Mouse (Mus musculus) limb, embryonic 14.5 days (tissue): Measurements from ENCODE around the gene Nxf3. TPM values are rescaled to one million over a fixed set of nuclear protein-coding genes. Genes with fewer than 3 reads are reported as not detected.

ENCODE experiments used
- ATAC-seq: fragments of 200-750 bp; cut with Nextera tagmentation; 2 replicates; pipeline ENCODE4 v1.8.0; 2017; ENCODE audit warnings: low read depth, moderate number of reproducible peaks, moderate TSS enrichment; ENCODE audit not compliant: low FRiP score
- DNase-seq: peaks from one replicate; pipeline ENCODE4 v3.0.0-alpha.2; 2015; ENCODE audit warnings: low spot score
- H3K27ac ChIP-seq: fragments of 300-500 bp; sonication (generic); replicated peaks from 2 replicates; pipeline ENCODE4 v1.5.1; 2014; ENCODE audit warnings: low read depth, mild to moderate bottlenecking, low read length, moderate library complexity, mixed read lengths
- H3K27me3 ChIP-seq: fragments of 300-500 bp; sonication (generic); 2 replicates; pipeline ENCODE4 v1.6.1; 2014; ENCODE audit warnings: low read length, mixed read lengths; ENCODE audit not compliant: control insufficient read depth, insufficient read depth
- H3K36me3 ChIP-seq: fragments of 300-500 bp; sonication (generic); 2 replicates; pipeline ENCODE4 v1.6.1; 2014; ENCODE audit warnings: mild to moderate bottlenecking, low read length, moderate library complexity, mixed read lengths; ENCODE audit not compliant: control insufficient read depth, insufficient read depth
- H3K4me1 ChIP-seq: fragments of 300-500 bp; sonication (generic); 2 replicates; pipeline ENCODE4 v1.6.1; 2014; ENCODE audit warnings: antibody characterized with exemption, low read length, mixed read lengths; ENCODE audit not compliant: control insufficient read depth, insufficient read depth
- H3K4me2 ChIP-seq: fragments of 300-500 bp; sonication (generic); replicated peaks from 2 replicates; pipeline ENCODE4 v1.6.1; 2014; ENCODE audit warnings: low read depth, mild to moderate bottlenecking, low read length, moderate library complexity; ENCODE audit not compliant: severe bottlenecking
- H3K4me3 ChIP-seq: fragments of 300-500 bp; sonication (generic); replicated peaks from 2 replicates; pipeline ENCODE4 v1.5.1; 2014; ENCODE audit warnings: low read length
- H3K9ac ChIP-seq: fragments of 300-500 bp; sonication (generic); 2 replicates; pipeline ENCODE4 v1.6.1; 2014; ENCODE audit warnings: mild to moderate bottlenecking, low read depth, low read length, moderate library complexity; ENCODE audit not compliant: severe bottlenecking
- H3K9me3 ChIP-seq: fragments of 300-500 bp; sonication (generic); 2 replicates; pipeline ENCODE4 v1.6.1; 2016; ENCODE audit warnings: low read length; ENCODE audit not compliant: control insufficient read depth
- POLR2A ChIP-seq: fragments of 200-500 bp; IDR thresholded peaks from 2 replicates; pipeline ENCODE4 v1.8.0; 2012; ENCODE audit warnings: inconsistent platforms, mild to moderate bottlenecking, moderate library complexity, borderline replicate concordance; ENCODE audit not compliant: insufficient read depth, insufficient read length; ENCODE audit errors: extremely low read depth
- WGBS: fragments of 180-500 bp; shearing (Covaris S2); extraction: QIAGEN DNeasy Blood & Tissue Kit; methylation state at CpG from one replicate; pipeline ENCODE4 v1.1.7; 2014; 5-methylcytosine and 5-hydroxymethylcytosine counted together
- polyA plus RNA-seq, 2 experiments: library from polyadenylated mRNA; depleted of rRNA in 1 of 2; stranded (reverse) in 1 of 2; unstranded in 1 of 2; fragments of >200 nt; fragmentation: Nextera tagmentation in 1 of 2; extraction: Ambion mirVana in 1 of 2; gene quantifications; 2 replicates each; pipeline versions ENCODE4 v1.2.1 to v1.2.3; 2012 to 2014

Nxf3 gene
- polyA plus RNA-seq, 2 experiments = 0.03 TPM; not detected in 1

- ATAC-seq (no peak), DNase-seq (no peak)
- H3K4me3 ChIP-seq = no peak overlapping the region
- H3K9ac ChIP-seq = no peak overlapping the region
- no peak overlapping the region for H3K27ac ChIP-seq
- no peak overlapping the region for H3K4me2 ChIP-seq
- H3K36me3 ChIP-seq = no peaks in the 10 kb centered on the region
- no peak for TF ChIP-seq POLR2A
- no peaks in the 10 kb centered on the region for H3K9me3 ChIP-seq
- H3K27me3 ChIP-seq = no peaks in the 10 kb centered on the region
- H3K4me1 ChIP-seq = no peaks in the 10 kb centered on the region
- 77% methylated on average over 1 of the region's 1 CpGs for WGBS
These were observed 54.7 kb downstream of the Nxf3 start for GRCm38 (mm10) chrX:136030331-136030730.

Other genes starting within 250 kb of the Nxf3 start
- 49.3 and 50.5 TPM in 2 replicates for gene Gprasp2, start 246.2 kb downstream of the Nxf3 start, polyA plus RNA-seq (2012; rRNA removed)
- gene Gprasp2, start 246.2 kb downstream of the Nxf3 start, polyA plus RNA-seq (2014; fragmentation: Nextera tagmentation; extraction: Ambion mirVana) = 33.1 and 43.0 TPM in 2 replicates
- gene Arxes2, start 91.4 kb downstream of the Nxf3 start, polyA plus RNA-seq (2012; rRNA removed) = 43.9 and 45.5 TPM in 2 replicates
- gene Arxes2, start 91.4 kb downstream of the Nxf3 start, polyA plus RNA-seq (2014; fragmentation: Nextera tagmentation; extraction: Ambion mirVana) = 73.7 and 80.4 TPM in 2 replicates
- 12.5 and 15.0 TPM in 2 replicates for gene Arxes1, start 51.9 kb downstream of the Nxf3 start, polyA plus RNA-seq (2012; rRNA removed)
- 31.1 and 34.3 TPM in 2 replicates for gene Arxes1, start 51.9 kb downstream of the Nxf3 start, polyA plus RNA-seq (2014; fragmentation: Nextera tagmentation; extraction: Ambion mirVana)
- gene Bex2, start 17.0 kb downstream of the Nxf3 start, polyA plus RNA-seq (2012; rRNA removed) = 33.5 and 52.3 TPM in 2 replicates
- gene Bex2, start 17.0 kb downstream of the Nxf3 start, polyA plus RNA-seq (2014; fragmentation: Nextera tagmentation; extraction: Ambion mirVana) = 65.5 and 78.4 TPM in 2 replicates
- gene Bex4, start 53.7 kb upstream of the Nxf3 start, polyA plus RNA-seq (2012; rRNA removed) = 16.6 and 30.9 TPM in 2 replicates
- 38.3 and 43.5 TPM in 2 replicates for gene Bex4, start 53.7 kb upstream of the Nxf3 start, polyA plus RNA-seq (2014; fragmentation: Nextera tagmentation; extraction: Ambion mirVana)
- 110 and 148 TPM in 2 replicates for gene Tceal8, start 87.1 kb upstream of the Nxf3 start, polyA plus RNA-seq (2012; rRNA removed)
- 203 and 216 TPM in 2 replicates for gene Tceal8, start 87.1 kb upstream of the Nxf3 start, polyA plus RNA-seq (2014; fragmentation: Nextera tagmentation; extraction: Ambion mirVana)
- gene Tceal5, start 118.6 kb upstream of the Nxf3 start, polyA plus RNA-seq (2012; rRNA removed) = 10.2 and 25.8 TPM in 2 replicates
- 4.7 and 5.6 TPM in 2 replicates for gene Tceal5, start 118.6 kb upstream of the Nxf3 start, polyA plus RNA-seq (2014; fragmentation: Nextera tagmentation; extraction: Ambion mirVana)
- gene Tceal7, start 129.5 kb upstream of the Nxf3 start, polyA plus RNA-seq (2012; rRNA removed) = 56.8 and 88.7 TPM in 2 replicates
- 74.4 and 121 TPM in 2 replicates for gene Tceal7, start 129.5 kb upstream of the Nxf3 start, polyA plus RNA-seq (2014; fragmentation: Nextera tagmentation; extraction: Ambion mirVana)
- 68.3 and 112 TPM in 2 replicates for gene Bex1, start 130.3 kb upstream of the Nxf3 start, polyA plus RNA-seq (2012; rRNA removed)
- 83.7 and 92.3 TPM in 2 replicates for gene Bex1, start 130.3 kb upstream of the Nxf3 start, polyA plus RNA-seq (2014; fragmentation: Nextera tagmentation; extraction: Ambion mirVana)
- gene Tceal9, start 159.8 kb upstream of the Nxf3 start, polyA plus RNA-seq (2012; rRNA removed) = 336 and 383 TPM in 2 replicates
- 626 and 632 TPM in 2 replicates for gene Tceal9, start 159.8 kb upstream of the Nxf3 start, polyA plus RNA-seq (2014; fragmentation: Nextera tagmentation; extraction: Ambion mirVana)
- gene Bex3, start 185.0 kb upstream of the Nxf3 start, polyA plus RNA-seq (2012; rRNA removed) = 387 and 467 TPM in 2 replicates
- 442 and 482 TPM in 2 replicates for gene Bex3, start 185.0 kb upstream of the Nxf3 start, polyA plus RNA-seq (2014; fragmentation: Nextera tagmentation; extraction: Ambion mirVana)